Mouse (Mus musculus): ENCODE measurements around the gene Cbx2.

Cbx2 gene

GRCm38 (mm10) chr11:119058041-119058995, 35.6 kb downstream of the Cbx2 start:
- peak; percentile 25 for DNase-seq (ENCODE audit: low read depth, low spot score)

DNA sequence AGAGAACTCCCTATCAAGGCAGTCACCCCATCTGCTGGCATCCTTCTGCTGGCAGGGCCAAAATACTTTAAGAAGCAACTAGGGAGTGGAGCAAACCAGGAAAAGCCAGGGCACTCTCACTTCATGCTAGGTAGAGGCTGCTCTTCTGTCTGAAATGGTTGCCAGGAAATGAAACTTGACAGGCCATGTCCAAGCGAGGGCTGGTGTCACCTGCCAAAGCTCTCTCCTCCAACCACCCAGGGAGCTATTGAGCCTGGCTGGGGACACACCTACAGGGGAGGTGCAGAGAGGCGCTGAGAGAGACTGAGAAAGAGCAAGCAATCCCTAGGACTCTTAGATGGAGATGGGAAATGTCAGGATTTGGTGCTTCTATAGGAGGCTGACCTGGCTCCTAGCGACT, 36.5 kb downstream of the Cbx2 start:
- no peak for DNase-seq (ENCODE audit: low read depth, low spot score)

DNA sequence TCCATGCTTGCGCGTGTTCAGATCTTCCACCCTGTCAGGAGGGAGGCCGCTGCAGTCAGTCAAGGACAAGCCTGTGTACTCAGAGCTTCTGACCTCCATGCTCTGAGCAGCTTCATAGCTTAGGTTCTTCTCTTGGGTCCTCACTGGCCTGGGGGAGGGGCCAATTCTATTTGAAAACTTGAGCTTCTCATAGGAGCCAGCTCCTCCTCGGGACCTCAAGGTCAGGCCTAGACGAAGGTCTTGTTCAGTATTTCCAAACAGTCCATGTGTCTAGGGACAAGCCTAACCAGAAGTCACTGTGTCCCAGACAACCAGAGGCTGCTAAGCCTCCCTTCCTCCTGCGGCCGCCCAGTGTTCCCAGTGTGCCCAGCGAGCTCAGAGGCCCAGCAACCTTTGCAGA, 44.1 kb downstream of the Cbx2 start:
- DNase-seq (ENCODE audit: low read depth, low spot score), result no peak

- no peak for DNase-seq (ENCODE audit: low read depth, low spot score)
These were observed 49.5 kb downstream of the Cbx2 start for GRCm38 (mm10) chr11:119072239-119072638.

DNA sequence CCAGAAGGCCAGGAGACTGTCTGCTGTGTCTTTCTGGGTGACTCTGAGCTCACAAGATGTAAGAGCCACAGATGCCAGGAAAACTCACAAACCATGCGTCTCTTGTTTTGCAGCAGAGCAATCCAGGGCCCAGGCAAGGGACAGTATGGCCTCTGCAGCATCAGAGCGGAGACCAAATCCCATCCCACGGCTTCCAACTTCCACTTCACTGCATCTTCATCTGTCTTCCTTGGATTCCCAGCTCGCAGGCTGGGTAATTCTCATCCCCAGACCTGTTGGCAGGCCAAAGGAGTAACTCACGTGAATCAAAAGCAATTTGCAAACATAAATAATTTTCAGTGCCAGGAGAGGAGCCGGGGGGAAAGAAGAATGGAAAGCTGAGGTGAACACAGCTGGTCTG, 50.2 kb downstream of the Cbx2 start:
- DNase-seq (ENCODE audit: low read depth, low spot score), result no peak

- no peak for DNase-seq (ENCODE audit: low read depth, low spot score)
These were observed 51.2 kb downstream of the Cbx2 start for GRCm38 (mm10) chr11:119073876-119074433.

- DNase-seq (ENCODE audit: low read depth, low spot score), result peak; percentile 90
These were observed 53.0 kb downstream of the Cbx2 start for GRCm38 (mm10) chr11:119075805-119076204.

DNA sequence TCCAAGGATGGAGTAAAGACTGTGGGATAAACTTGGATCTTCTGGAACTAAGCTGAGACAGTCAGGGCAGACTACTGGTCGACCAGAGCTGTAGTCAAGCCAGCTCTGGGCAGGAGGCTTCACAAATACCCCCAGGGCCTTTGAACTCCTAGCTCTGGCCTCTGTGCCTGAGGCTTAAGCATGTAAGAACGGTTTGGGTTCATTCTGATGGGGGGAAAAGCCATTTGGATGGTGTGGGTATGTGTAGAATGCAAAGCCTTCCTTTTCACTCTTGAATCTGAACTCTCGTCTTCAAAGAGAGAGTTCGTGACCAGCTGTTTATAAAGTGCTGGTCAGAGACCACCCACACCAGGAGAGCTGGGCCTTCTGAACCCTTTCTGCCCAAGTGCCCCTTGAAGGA, 55.0 kb downstream of the Cbx2 start:
- DNase-seq (ENCODE audit: low read depth, low spot score), result no peak

GRCm38 (mm10) chr11:119078691-119079444, 56.1 kb downstream of the Cbx2 start:
- DNase-seq (ENCODE audit: low read depth, low spot score), result no peak

DNA sequence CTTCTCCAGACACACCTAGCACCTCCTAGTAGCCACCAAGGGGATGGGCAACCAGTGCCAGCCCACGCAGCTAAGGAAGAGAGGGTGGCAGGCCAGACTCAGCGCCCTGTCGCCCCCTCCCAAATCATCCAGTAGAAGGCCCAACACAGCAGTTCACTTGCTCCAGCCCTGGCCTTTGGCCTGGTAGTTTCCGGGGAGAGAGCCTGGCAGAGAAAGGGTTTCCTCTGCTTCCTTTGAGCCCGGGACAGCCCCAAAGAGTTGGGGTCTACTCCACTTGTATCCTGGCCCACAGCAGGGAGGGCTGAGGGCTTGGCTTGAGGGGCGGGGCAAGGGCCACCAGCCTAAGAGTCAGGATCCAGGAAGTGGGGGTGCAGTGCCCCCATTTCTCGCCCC, 56.7 kb downstream of the Cbx2 start:
- no peak for DNase-seq (ENCODE audit: low read depth, low spot score)

- no peak for DNase-seq (ENCODE audit: low read depth, low spot score)
These were observed 57.8 kb downstream of the Cbx2 start for GRCm38 (mm10) chr11:119080461-119081147.

Data from CD4-positive helper T cell, adult 2 months (primary cell).